Mouse (Mus musculus) lung, postnatal 0 days (tissue): ENCODE data around the gene Negr1. TPM values are rescaled to one million over a fixed set of nuclear protein-coding genes. Genes with fewer than 3 reads are reported as not detected.

ENCODE experiments used
- ATAC-seq: fragments of 200-750 bp; cut with Nextera tagmentation; 2 replicates; pipeline ENCODE4 v1.8.0; 2017; ENCODE audit warnings: moderate library complexity
- DNase-seq: peaks from one replicate; pipeline ENCODE4 v3.0.0-alpha.2; 2016; ENCODE audit warnings: low spot score
- H3K27ac ChIP-seq: fragments of 300-500 bp; sonication (generic); 2 replicates; pipeline ENCODE4 v1.5.1; 2014; ENCODE audit warnings: antibody characterized with exemption, mild to moderate bottlenecking, low read length, mixed read lengths
- H3K27me3 ChIP-seq: fragments of 300-500 bp; sonication (generic); replicated peaks from 2 replicates; pipeline ENCODE4 v1.6.1; 2014; ENCODE audit warnings: low read length, mixed read lengths; ENCODE audit not compliant: insufficient read depth
- H3K36me3 ChIP-seq: fragments of 300-500 bp; sonication (generic); 2 replicates; pipeline ENCODE4 v1.6.1; 2014; ENCODE audit warnings: low read length, mixed read lengths; ENCODE audit not compliant: insufficient read depth
- H3K4me1 ChIP-seq: fragments of 300-500 bp; sonication (generic); 2 replicates; pipeline ENCODE4 v1.6.1; 2014; ENCODE audit warnings: antibody characterized with exemption, low read depth, low read length, mixed read lengths; ENCODE audit not compliant: insufficient read depth
- H3K4me2 ChIP-seq: fragments of 300-500 bp; sonication (generic); replicated peaks from 2 replicates; pipeline ENCODE4 v1.6.1; 2014; ENCODE audit warnings: low read depth, mild to moderate bottlenecking, low read length, moderate library complexity, mixed read lengths
- H3K4me3 ChIP-seq: fragments of 300-500 bp; sonication (generic); 2 replicates; pipeline ENCODE4 v1.5.1; 2014; ENCODE audit warnings: low read depth, low read length
- H3K9ac ChIP-seq: fragments of 300-500 bp; sonication (generic); replicated peaks from 2 replicates; pipeline ENCODE4 v1.6.1; 2014; ENCODE audit warnings: low read depth, mild to moderate bottlenecking
- H3K9me3 ChIP-seq: fragments of 300-500 bp; sonication (generic); 2 replicates; pipeline ENCODE4 v1.6.1; 2016; ENCODE audit warnings: low read length, mixed read lengths
- CTCF ChIP-seq: IDR thresholded peaks from 2 replicates; pipeline ENCODE4 v1.5.1; 2016; ENCODE audit warnings: antibody characterized with exemption, mild to moderate bottlenecking
- EP300 ChIP-seq: IDR thresholded peaks from 2 replicates; pipeline ENCODE4 v1.6.1; 2016; ENCODE audit warnings: antibody characterized with exemption, mild to moderate bottlenecking, control low read depth
- WGBS: fragments of 180-500 bp; shearing (Covaris S2); extraction: QIAGEN DNeasy Blood & Tissue Kit; methylation state at CpG from one replicate; pipeline ENCODE4 v1.1.7; 2014; 5-methylcytosine and 5-hydroxymethylcytosine counted together
- polyA plus RNA-seq: library from polyadenylated mRNA; unstranded; fragments of >200 nt; fragmentation: Nextera tagmentation; extraction: Ambion mirVana; gene quantifications from 2 replicates; pipeline ENCODE4 v1.2.1, GENCODE M21; 2015

The Negr1 gene
- polyA plus RNA-seq, 1 experiment from 2014 or later: 1.3 TPM

GRCm38 (mm10) chr3:157108156-157108555 is 546.6 kb downstream of the Negr1 start:
- WGBS: 93% methylated on average over 2 of the region's 2 CpGs

GRCm38 (mm10) chr3:157109308-157109707 is 547.7 kb downstream of the Negr1 start:
- Histone ChIP-seq H3K27me3 (no peaks in the 10 kb centered on the region), H3K27ac (no peak overlapping the region), H3K36me3 (no peaks in the 10 kb centered on the region), H3K9me3 (no peaks in the 10 kb centered on the region), H3K4me1 (no peaks in the 10 kb centered on the region), H3K9ac (no peak overlapping the region), H3K4me2 (no peak overlapping the region), H3K4me3 (no peak overlapping the region)
- DNase-seq: peak; percentile 48
- ATAC-seq: peak; percentile 49
- peak; percentile 70 for TF ChIP-seq CTCF
- TF ChIP-seq EP300: no peak

More at GRCm38 (mm10) chr3:157108156-157108555, 546.6 kb downstream of the Negr1 start:
- no peaks in the 10 kb centered on the region for H3K9me3 ChIP-seq
- no peak for TF ChIP-seq CTCF
- no peak for TF ChIP-seq EP300
- no peaks in the 10 kb centered on the region for H3K36me3 ChIP-seq
- H3K4me3 ChIP-seq: no peak overlapping the region
- DNase-seq (no peak), ATAC-seq (no peak)
- H3K27ac ChIP-seq: no peak overlapping the region
- no peaks in the 10 kb centered on the region for H3K4me1 ChIP-seq
- H3K4me2 ChIP-seq: no peak overlapping the region
- no peaks in the 10 kb centered on the region for H3K27me3 ChIP-seq
- H3K9ac ChIP-seq: no peak overlapping the region

DNA sequence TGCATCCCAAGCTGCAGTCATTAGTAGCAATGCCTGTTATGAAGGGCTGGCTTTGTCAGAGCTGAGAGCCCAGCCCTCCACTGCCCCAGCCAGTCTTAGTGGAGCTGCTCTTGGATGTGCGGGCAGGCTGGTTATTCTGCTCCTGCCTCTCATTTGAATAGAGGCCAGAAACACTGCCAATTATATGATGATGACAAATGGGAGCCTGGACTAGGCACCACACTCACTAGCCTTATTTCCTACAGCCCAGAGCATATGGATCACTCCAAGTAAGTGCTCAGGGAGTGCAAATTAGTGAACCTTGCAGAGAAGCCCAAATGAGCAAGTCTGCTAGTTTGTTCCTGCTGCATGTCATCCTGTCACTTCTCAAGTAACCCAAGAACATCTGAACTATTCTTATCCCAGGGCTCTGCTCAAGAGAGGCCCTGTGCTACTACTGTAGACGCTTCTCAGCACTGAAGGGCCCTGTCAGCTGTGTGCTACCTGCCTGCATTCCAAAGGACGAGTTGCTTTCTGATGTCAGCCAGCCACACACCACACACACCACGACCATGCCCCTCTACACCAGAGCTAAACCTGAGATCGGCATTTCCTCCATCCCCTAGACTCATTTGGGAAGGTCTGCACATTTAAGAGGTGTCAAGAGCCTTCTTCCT is 553.6 kb downstream of the Negr1 start:
- H3K4me1 ChIP-seq: no peaks in the 10 kb centered on the region
- H3K4me3 ChIP-seq: no peak overlapping the region
- no peaks in the 10 kb centered on the region for H3K9me3 ChIP-seq
- no peak overlapping the region for H3K9ac ChIP-seq
- H3K27me3 ChIP-seq: no peaks in the 10 kb centered on the region
- DNase-seq (no peak), ATAC-seq (no peak)
- 43% methylated on average over 5 of the region's 5 CpGs for WGBS
- H3K27ac ChIP-seq: no peak overlapping the region
- H3K36me3 ChIP-seq: no peaks in the 10 kb centered on the region
- no peak overlapping the region for H3K4me2 ChIP-seq
- TF ChIP-seq EP300 (no peak), CTCF (no peak)

DNA sequence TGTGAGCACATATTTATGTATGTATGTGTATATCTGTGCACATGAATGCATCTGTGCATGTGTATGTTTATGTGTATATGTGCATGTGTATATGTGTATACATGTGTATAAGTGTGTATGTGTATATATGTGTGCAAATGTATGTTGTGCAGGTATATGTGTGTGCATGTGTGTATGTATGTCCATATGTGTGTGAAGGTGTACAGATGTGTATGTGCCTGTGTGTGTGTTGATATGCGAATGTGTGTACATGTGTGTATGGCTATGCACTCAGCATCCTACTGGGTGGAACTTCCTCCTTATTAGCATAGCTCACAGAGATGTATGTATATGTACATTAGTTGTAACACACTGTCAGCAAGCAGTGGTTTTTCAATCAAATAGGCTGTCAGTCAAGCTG is 554.4 kb downstream of the Negr1 start:
- no peaks in the 10 kb centered on the region for H3K4me1 ChIP-seq
- TF ChIP-seq CTCF (no peak), EP300 (no peak)
- H3K27ac ChIP-seq: no peak overlapping the region
- H3K9ac ChIP-seq: no peak overlapping the region
- H3K27me3 ChIP-seq: no peaks in the 10 kb centered on the region
- ATAC-seq: no peak
- no peak for DNase-seq
- no peaks in the 10 kb centered on the region for H3K9me3 ChIP-seq
- no peaks in the 10 kb centered on the region for H3K36me3 ChIP-seq
- H3K4me3 ChIP-seq: no peak overlapping the region
- no peak overlapping the region for H3K4me2 ChIP-seq
- WGBS: 94% methylated on average over 1 of the region's 1 CpGs

- WGBS: 30% methylated on average over 2 of the region's 2 CpGs
- Histone ChIP-seq H3K4me2 (no peak overlapping the region), H3K9ac (no peak overlapping the region)
Measured at GRCm38 (mm10) chr3:157119916-157120315, 558.3 kb downstream of the Negr1 start.

DNA sequence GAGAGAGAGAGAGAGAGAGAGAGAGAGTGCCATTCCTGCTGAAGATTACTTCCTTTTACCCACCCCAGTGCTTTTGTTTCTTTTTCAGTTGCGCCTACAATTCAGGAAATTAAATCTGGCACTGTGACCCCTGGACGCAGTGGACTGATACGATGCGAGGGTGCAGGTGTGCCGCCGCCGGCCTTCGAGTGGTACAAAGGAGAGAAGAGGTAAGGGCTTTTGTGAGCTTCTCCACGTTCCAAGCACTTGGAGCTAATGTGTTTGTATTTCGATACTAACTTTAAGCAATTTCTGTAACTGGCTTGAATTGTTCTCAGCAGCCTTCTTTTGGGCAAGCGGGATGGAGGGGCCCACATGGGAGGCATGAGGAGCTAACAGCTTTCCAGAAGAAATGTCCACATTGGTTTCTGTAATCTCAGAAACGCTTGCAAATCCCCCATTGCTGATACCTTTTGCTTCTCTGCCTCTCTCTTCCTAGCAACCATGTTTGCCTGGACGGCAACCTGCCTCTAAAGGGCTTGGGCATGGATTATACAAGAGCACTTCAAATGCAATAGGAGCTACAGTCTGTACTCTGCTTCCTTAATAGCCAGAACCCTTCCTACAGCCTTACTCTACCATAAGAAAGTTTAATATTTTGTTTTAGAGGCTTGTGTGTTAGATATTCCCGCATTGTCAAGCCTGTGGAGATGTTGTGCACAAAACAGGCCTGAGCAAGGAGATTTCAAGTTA is 584.7 kb downstream of the Negr1 start:
- no peaks in the 10 kb centered on the region for H3K9me3 ChIP-seq
- ATAC-seq: peak; percentile 77
- no peaks in the 10 kb centered on the region for H3K36me3 ChIP-seq
- peak overlapping the region; percentile 33 for H3K4me2 ChIP-seq
- H3K27me3 ChIP-seq: no peaks in the 10 kb centered on the region
- peak; percentile 38 for DNase-seq
- no peak for TF ChIP-seq CTCF
- TF ChIP-seq EP300: no peak
- WGBS: 52% methylated on average over 14 of the region's 14 CpGs
- no peaks in the 10 kb centered on the region for H3K4me1 ChIP-seq
- no peak overlapping the region for H3K4me3 ChIP-seq
- no peak overlapping the region for H3K9ac ChIP-seq
- H3K27ac ChIP-seq: no peak overlapping the region

More at GRCm38 (mm10) chr3:157119916-157120315, 558.3 kb downstream of the Negr1 start:
- Histone ChIP-seq H3K9me3 (no peaks in the 10 kb centered on the region), H3K4me3 (no peak overlapping the region), H3K36me3 (no peaks in the 10 kb centered on the region), H3K27me3 (no peaks in the 10 kb centered on the region), H3K27ac (no peak overlapping the region), H3K4me1 (no peaks in the 10 kb centered on the region)
- TF ChIP-seq CTCF: no peak
- no peak for TF ChIP-seq EP300
- ATAC-seq: no peak
- DNase-seq: no peak
